9 mouse cellular contexts compared by ENCODE assay signal in the genomic region with DNA sequence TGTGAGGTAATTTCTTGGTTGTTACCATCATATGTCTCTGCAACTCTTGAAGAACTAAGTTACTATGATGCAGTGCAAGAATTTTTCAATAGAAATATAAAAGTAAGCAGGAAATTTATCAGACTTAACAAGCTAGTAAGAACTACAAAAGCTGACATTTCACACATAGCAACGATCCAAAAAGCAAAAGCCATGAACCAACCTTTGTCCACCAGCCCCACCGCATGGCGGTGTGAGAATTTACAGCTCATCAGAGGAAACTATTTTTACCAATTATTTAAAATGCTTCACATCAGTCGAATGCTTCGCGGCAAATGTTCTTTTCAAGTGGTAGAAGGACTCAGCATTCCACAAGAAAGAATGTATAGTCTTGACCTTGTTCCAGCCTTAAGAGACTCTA. TPM values are rescaled to one million over a fixed set of nuclear protein-coding genes. Genes with fewer than 3 reads are reported as not detected.
A peak's percentile ranks its signal among the peaks of the same experiment; 100 is the strongest.
DNase-seq lines count a peak whose midpoint lies in the region; ATAC-seq and TF ChIP-seq lines count a peak whose summit lies in the region.
"Had no signal": no experiment of that assay in that cellular context is flagged by ENCODE, and none has a peak within 500 bp of the region (broad histone marks: within the 10 kb centered on the region; RNA-seq: fewer than 3 reads in every experiment).

No protein-coding gene starts in this region.

- no peaks in the 10 kb centered on the region for H3K36me3 ChIP-seq in liver, embryonic 11.5 days (ENCODE audit: control insufficient read depth, insufficient read depth, low read length)
- no peaks in the 10 kb centered on the region for H3K36me3 ChIP-seq in kidney, postnatal 0 days (ENCODE audit: insufficient read depth, low read length)

- 50% methylated on average over 6 of the region's 6 CpGs for WGBS in liver, embryonic 11.5 days
- WGBS in kidney, postnatal 0 days: 23% methylated on average over 6 of the region's 6 CpGs
- 23% methylated on average over 6 of the region's 6 CpGs for WGBS in lung, adult 2 months

- no peak for ATAC-seq in liver, embryonic 11.5 days (replicated peaks; ENCODE audit: low FRiP score)
- no peak for ATAC-seq in kidney, postnatal 0 days (replicated peaks; ENCODE audit: low FRiP score, low read depth)
- no peak for ATAC-seq in monocyte, adult 5-6 weeks (replicated peaks; ENCODE audit: insufficient number of reproducible peaks, low FRiP score, low TSS enrichment, poor library complexity, severe bottlenecking)

- no peaks in the 10 kb centered on the region for H3K4me1 ChIP-seq in liver, embryonic 11.5 days (replicated peaks; ENCODE audit: control insufficient read depth, insufficient read depth, low read length)
- no peaks in the 10 kb centered on the region for H3K4me1 ChIP-seq in kidney, postnatal 0 days (replicated peaks; ENCODE audit: insufficient read depth, low read length)
- H3K4me1 ChIP-seq in lung, adult 2 months (ENCODE audit: control insufficient read depth, insufficient read depth, low read length): no peaks in the 10 kb centered on the region

- H3K4me2 ChIP-seq in liver, embryonic 11.5 days: no peak overlapping the region
- no peak overlapping the region for H3K4me2 ChIP-seq in kidney, postnatal 0 days (ENCODE audit: low read length)

- TF ChIP-seq CTCF in kidney, postnatal 0 days (IDR thresholded peaks at IDR 0.05; ENCODE audit: low read depth): peak; percentile 82
- TF ChIP-seq CTCF in lung, adult 2 months (IDR thresholded peaks at IDR 0.05; ENCODE audit: insufficient read depth, low read length): peak; percentile 60

- H3K9me3 ChIP-seq in liver, embryonic 11.5 days (ENCODE audit: control insufficient read depth, low read length): no peaks in the 10 kb centered on the region
- H3K9me3 ChIP-seq in kidney, postnatal 0 days (replicated peaks; ENCODE audit: low read length): no peaks in the 10 kb centered on the region

- DNase-seq in liver (peak; percentile 26), adipocyte (ENCODE audit: low spot score) (peak; percentile 41)
- no peak for DNase-seq in liver, embryonic 11.5 days (ENCODE audit: low spot score)
- DNase-seq in cerebellum, postnatal 10 days: peak; percentile 75 to 80
- peak; percentile 69 for DNase-seq in kidney, postnatal 0 days (ENCODE audit: low spot score)
- DNase-seq in lung, adult 2 months: peak; percentile 3
- DNase-seq in spleen, postnatal 36 days (ENCODE audit: low spot score in 2 of 2): no peak

- no peaks in the 10 kb centered on the region for H3K27me3 ChIP-seq in liver, embryonic 11.5 days (replicated peaks; ENCODE audit: control insufficient read depth, insufficient read depth, low read length)
- no peaks in the 10 kb centered on the region for H3K27me3 ChIP-seq in kidney, postnatal 0 days (ENCODE audit: insufficient read depth, low read length)

- H3K27ac ChIP-seq in liver, embryonic 11.5 days (ENCODE audit: low read depth, low read length): no peak overlapping the region
- H3K27ac ChIP-seq in kidney, postnatal 0 days: no peak overlapping the region

- no peak overlapping the region for H3K4me3 ChIP-seq in liver, embryonic 11.5 days (ENCODE audit: low read depth, low read length)
- H3K4me3 ChIP-seq in kidney, postnatal 0 days (replicated peaks; ENCODE audit: low read depth, low read length): no peak overlapping the region
- H3K4me3 ChIP-seq in lung, adult 2 months (replicated peaks; ENCODE audit: extremely low read depth, low read depth, low read length): no peak overlapping the region

- H3K9ac ChIP-seq in liver, embryonic 11.5 days (ENCODE audit: low read depth, low read length): no peak overlapping the region
- no peak overlapping the region for H3K9ac ChIP-seq in kidney, postnatal 0 days (ENCODE audit: low read depth, low read length)

- no peak for TF ChIP-seq POLR2A in lung, adult 2 months (IDR thresholded peaks at IDR 0.05; ENCODE audit: borderline replicate concordance, extremely low read depth, low read depth, low read length)

RNA-seq across cellular contexts. Expression of a gene that starts 58.3 kb away (rescaled TPM):
- not detected in 2 replicates for polyA plus RNA-seq in liver, embryonic 11.5 days (2014; fragmentation: Nextera tagmentation; extraction: Ambion mirVana)
- not detected in 2 replicates for polyA plus RNA-seq in kidney, postnatal 0 days (2015; fragmentation: Nextera tagmentation; extraction: Ambion mirVana)
- not detected in 2 replicates for polyA plus RNA-seq in lung, adult 2 months (2012; rRNA removed)
- not detected in 3 replicates for total RNA-seq in monocyte, adult 5-6 weeks (2017)
- polyA plus RNA-seq: large intestine, adult 2 months had no signal

Comparison
In these comparisons a context has a peak if more than half of its experiments do, and no peak if none do; other contexts are left out.
1. DNase-seq: peak in liver (single experiment), adipocyte (single experiment), cerebellum, postnatal 10 days (2 of 2), kidney, postnatal 0 days (single experiment) and lung, adult 2 months (single experiment); none in liver, embryonic 11.5 days (single experiment) and spleen, postnatal 36 days (0 of 2).